Mouse (Mus musculus) ES-Bruce4 (cell line): ENCODE data around the gene Psmb7.

Experiments
- CTCF ChIP-seq: IDR thresholded peaks from one replicate; pipeline ENCODE4 v1.8.1; 2011; ENCODE audit warnings: low read depth, low read length
- EP300 ChIP-seq: IDR thresholded peaks from 2 replicates; pipeline ENCODE4 v1.6.1; 2011; ENCODE audit warnings: low read depth, low read length; ENCODE audit not compliant: insufficient read depth

GRCm38 (mm10) chr2:38637716-38638267 lies 6.1 kb downstream of the Psmb7 start:
- TF ChIP-seq EP300 (no peak), CTCF (no peak)
